Mouse (Mus musculus): ENCODE measurements around the gene 2810408A11Rik. TPM values are rescaled to one million over a fixed set of nuclear protein-coding genes. Genes with fewer than 3 reads are reported as not detected.

The 2810408A11Rik gene
- polyA plus RNA-seq, 1 experiment from 2014 or later, result 1.2 TPM

- Histone ChIP-seq H3K36me3 (replicated peaks; ENCODE audit: insufficient read depth, low read length) (peaks cover 37% of the 10 kb centered on the region), H3K27ac (ENCODE audit: low read depth) (peak overlapping the region; percentile 76), H3K4me1 (ENCODE audit: insufficient read depth) (peaks cover 69% of the 10 kb centered on the region), H3K9ac (replicated peaks) (no peak overlapping the region), H3K9me3 (ENCODE audit: low read length) (no peaks in the 10 kb centered on the region), H3K27me3 (ENCODE audit: insufficient read depth, low read length) (no peaks in the 10 kb centered on the region), H3K4me2 (ENCODE audit: low read depth, low read length) (peak overlapping the region; percentile 19; the same call in 1 of the 2 replicates), H3K4me3 (ENCODE audit: low read depth, low read length) (no peak overlapping the region)
- no peak for DNase-seq
- ATAC-seq, result no peak
- WGBS (ENCODE audit: insufficient replicate concordance), result 60% methylated on average over 9 of the region's 9 CpGs
- no peak for TF ChIP-seq CTCF (IDR thresholded peaks at IDR 0.05; ENCODE audit: low read depth)
- TF ChIP-seq EP300 (IDR thresholded peaks at IDR 0.05; ENCODE audit: low read depth), result no peak
These were observed 51.7 kb downstream of the 2810408A11Rik start for GRCm38 (mm10) chr11:69849128-69849527.

- 95% methylated on average over 6 of the region's 6 CpGs for WGBS (ENCODE audit: insufficient replicate concordance)
- no peak for ATAC-seq
- DNase-seq, result no peak
- no peaks in the 10 kb centered on the region for H3K9me3 ChIP-seq (ENCODE audit: low read length)
- H3K4me2 ChIP-seq (ENCODE audit: low read depth, low read length), result peak overlapping the region; percentile 92
- no peak for TF ChIP-seq EP300 (IDR thresholded peaks at IDR 0.05; ENCODE audit: low read depth)
- TF ChIP-seq CTCF (IDR thresholded peaks at IDR 0.05; ENCODE audit: low read depth), result no peak
- peaks cover 61% of the 10 kb centered on the region for H3K4me1 ChIP-seq (ENCODE audit: insufficient read depth)
- no peak overlapping the region for H3K9ac ChIP-seq (replicated peaks)
- peaks cover 37% of the 10 kb centered on the region for H3K36me3 ChIP-seq (replicated peaks; ENCODE audit: insufficient read depth, low read length)
- no peak overlapping the region for H3K27ac ChIP-seq (ENCODE audit: low read depth)
- no peaks in the 10 kb centered on the region for H3K27me3 ChIP-seq (ENCODE audit: insufficient read depth, low read length)
- H3K4me3 ChIP-seq (ENCODE audit: low read depth, low read length), result no peak overlapping the region
These were observed 52.8 kb downstream of the 2810408A11Rik start for GRCm38 (mm10) chr11:69848021-69848420.

Small RNA genes within 50 kb of the gene (microRNA-seq; reads per million reads assigned to microRNA genes)
- gene Mir6924, result not detected

Other genes starting within 250 kb of the 2810408A11Rik start
- 0.13 TPM in 1 of 2 replicates, not detected in the other for gene Sox15, start 245.7 kb downstream of the 2810408A11Rik start, polyA plus RNA-seq (2015; fragmentation: Nextera tagmentation; extraction: Ambion mirVana)
- 36.9 and 41.0 TPM in 2 replicates for gene Mpdu1, start 238.3 kb downstream of the 2810408A11Rik start, polyA plus RNA-seq (2015; fragmentation: Nextera tagmentation; extraction: Ambion mirVana)
- gene Cd68, start 234.8 kb downstream of the 2810408A11Rik start, polyA plus RNA-seq (2015; fragmentation: Nextera tagmentation; extraction: Ambion mirVana), result 30.1 and 32.5 TPM in 2 replicates
- gene Eif4a1, start 228.6 kb downstream of the 2810408A11Rik start, polyA plus RNA-seq (2015; fragmentation: Nextera tagmentation; extraction: Ambion mirVana), result 199 and 203 TPM in 2 replicates
- 14.5 and 15.2 TPM in 2 replicates for gene Senp3, start 218.9 kb downstream of the 2810408A11Rik start, polyA plus RNA-seq (2015; fragmentation: Nextera tagmentation; extraction: Ambion mirVana)
- gene Tnfsf13, start 215.2 kb downstream of the 2810408A11Rik start, polyA plus RNA-seq (2015; fragmentation: Nextera tagmentation; extraction: Ambion mirVana), result 0.46 and 0.83 TPM in 2 replicates
- 2.8 and 3.6 TPM in 2 replicates for gene Tnfsf12, start 205.1 kb downstream of the 2810408A11Rik start, polyA plus RNA-seq (2015; fragmentation: Nextera tagmentation; extraction: Ambion mirVana)
- 1.1 and 1.4 TPM in 2 replicates for gene Tnfsfm13, start 204.9 kb downstream of the 2810408A11Rik start, polyA plus RNA-seq (2015; fragmentation: Nextera tagmentation; extraction: Ambion mirVana)
- 6.6 and 6.8 TPM in 2 replicates for gene Polr2a, start 142.3 kb downstream of the 2810408A11Rik start, polyA plus RNA-seq (2015; fragmentation: Nextera tagmentation; extraction: Ambion mirVana)
- gene Slc35g3, start 139.0 kb downstream of the 2810408A11Rik start, polyA plus RNA-seq (2015; fragmentation: Nextera tagmentation; extraction: Ambion mirVana), result not detected in 2 replicates
- 0.67 and 0.75 TPM in 2 replicates for gene Zbtb4, start 135.1 kb downstream of the 2810408A11Rik start, polyA plus RNA-seq (2015; fragmentation: Nextera tagmentation; extraction: Ambion mirVana)
- gene Chrnb1, start 105.0 kb downstream of the 2810408A11Rik start, polyA plus RNA-seq (2015; fragmentation: Nextera tagmentation; extraction: Ambion mirVana), result 0.73 and 0.76 TPM in 2 replicates
- gene Fgf11, start 99.1 kb downstream of the 2810408A11Rik start, polyA plus RNA-seq (2015; fragmentation: Nextera tagmentation; extraction: Ambion mirVana), result 0.04 and 0.07 TPM in 2 replicates
- 4.4 and 4.8 TPM in 2 replicates for gene Tmem102, start 95.4 kb downstream of the 2810408A11Rik start, polyA plus RNA-seq (2015; fragmentation: Nextera tagmentation; extraction: Ambion mirVana)
- not detected in 2 replicates for gene Gm39566, start 85.7 kb downstream of the 2810408A11Rik start, polyA plus RNA-seq (2015; fragmentation: Nextera tagmentation; extraction: Ambion mirVana)
- not detected in 2 replicates for gene Spem2, start 82.5 kb downstream of the 2810408A11Rik start, polyA plus RNA-seq (2015; fragmentation: Nextera tagmentation; extraction: Ambion mirVana)
- gene Spem1, start 78.8 kb downstream of the 2810408A11Rik start, polyA plus RNA-seq (2015; fragmentation: Nextera tagmentation; extraction: Ambion mirVana), result not detected in 2 replicates
- gene Nlgn2, start 63.2 kb downstream of the 2810408A11Rik start, polyA plus RNA-seq (2015; fragmentation: Nextera tagmentation; extraction: Ambion mirVana), result 0.60 and 0.75 TPM in 2 replicates
- 412 and 418 TPM in 2 replicates for gene Tmem256, start 62.5 kb downstream of the 2810408A11Rik start, polyA plus RNA-seq (2015; fragmentation: Nextera tagmentation; extraction: Ambion mirVana)
- gene Plscr3, start 54.6 kb downstream of the 2810408A11Rik start, polyA plus RNA-seq (2015; fragmentation: Nextera tagmentation; extraction: Ambion mirVana), result 20.8 and 23.1 TPM in 2 replicates
- 0.28 and 0.69 TPM in 2 replicates for gene Tnk1, start 42.3 kb downstream of the 2810408A11Rik start, polyA plus RNA-seq (2015; fragmentation: Nextera tagmentation; extraction: Ambion mirVana)
- not detected in 2 replicates for gene Tmem95, start 23.0 kb downstream of the 2810408A11Rik start, polyA plus RNA-seq (2015; fragmentation: Nextera tagmentation; extraction: Ambion mirVana)
- gene Kctd11, start 19.6 kb downstream of the 2810408A11Rik start, polyA plus RNA-seq (2015; fragmentation: Nextera tagmentation; extraction: Ambion mirVana), result 0.92 and 0.95 TPM in 2 replicates
- 6.5 and 7.1 TPM in 2 replicates for gene Acap1, start 5.4 kb downstream of the 2810408A11Rik start, polyA plus RNA-seq (2015; fragmentation: Nextera tagmentation; extraction: Ambion mirVana)
- gene Neurl4, start 85 bp upstream of the 2810408A11Rik start, polyA plus RNA-seq (2015; fragmentation: Nextera tagmentation; extraction: Ambion mirVana), result 1.0 and 1.4 TPM in 2 replicates
- 46.1 and 48.9 TPM in 2 replicates for gene Gps2, start 12.9 kb upstream of the 2810408A11Rik start, polyA plus RNA-seq (2015; fragmentation: Nextera tagmentation; extraction: Ambion mirVana)
- 872 and 914 TPM in 2 replicates for gene Eif5a, start 21.0 kb upstream of the 2810408A11Rik start, polyA plus RNA-seq (2015; fragmentation: Nextera tagmentation; extraction: Ambion mirVana)
- not detected in 2 replicates for gene Ybx2, start 34.8 kb upstream of the 2810408A11Rik start, polyA plus RNA-seq (2015; fragmentation: Nextera tagmentation; extraction: Ambion mirVana)
- gene Slc2a4, start 47.2 kb upstream of the 2810408A11Rik start, polyA plus RNA-seq (2015; fragmentation: Nextera tagmentation; extraction: Ambion mirVana), result 7.7 and 10.4 TPM in 2 replicates
- 4.1 and 4.4 TPM in 2 replicates for gene Cldn7, start 63.8 kb upstream of the 2810408A11Rik start, polyA plus RNA-seq (2015; fragmentation: Nextera tagmentation; extraction: Ambion mirVana)
- gene Ctdnep1, start 80.2 kb upstream of the 2810408A11Rik start, polyA plus RNA-seq (2015; fragmentation: Nextera tagmentation; extraction: Ambion mirVana), result 8.4 and 9.7 TPM in 2 replicates
- gene Elp5, start 81.5 kb upstream of the 2810408A11Rik start, polyA plus RNA-seq (2015; fragmentation: Nextera tagmentation; extraction: Ambion mirVana), result 40.6 and 42.9 TPM in 2 replicates
- gene Gabarap, start 90.2 kb upstream of the 2810408A11Rik start, polyA plus RNA-seq (2015; fragmentation: Nextera tagmentation; extraction: Ambion mirVana), result 305 and 324 TPM in 2 replicates
- 19.5 and 25.5 TPM in 2 replicates for gene Phf23, start 94.8 kb upstream of the 2810408A11Rik start, polyA plus RNA-seq (2015; fragmentation: Nextera tagmentation; extraction: Ambion mirVana)
- gene Dvl2, start 99.6 kb upstream of the 2810408A11Rik start, polyA plus RNA-seq (2015; fragmentation: Nextera tagmentation; extraction: Ambion mirVana), result 2.7 and 3.4 TPM in 2 replicates
- 345 and 367 TPM in 2 replicates for gene Acadvl, start 114.4 kb upstream of the 2810408A11Rik start, polyA plus RNA-seq (2015; fragmentation: Nextera tagmentation; extraction: Ambion mirVana)
- gene Dlg4, start 116.0 kb upstream of the 2810408A11Rik start, polyA plus RNA-seq (2015; fragmentation: Nextera tagmentation; extraction: Ambion mirVana), result 0.58 and 0.61 TPM in 2 replicates
- 458 and 462 TPM in 2 replicates for gene Asgr1, start 153.1 kb upstream of the 2810408A11Rik start, polyA plus RNA-seq (2015; fragmentation: Nextera tagmentation; extraction: Ambion mirVana)
- gene Asgr2, start 191.7 kb upstream of the 2810408A11Rik start, polyA plus RNA-seq (2015; fragmentation: Nextera tagmentation; extraction: Ambion mirVana), result 48.3 and 53.3 TPM in 2 replicates
- 1.5 TPM in 2 replicates for gene Mgl2, start 229.3 kb upstream of the 2810408A11Rik start, polyA plus RNA-seq (2015; fragmentation: Nextera tagmentation; extraction: Ambion mirVana)

Measured in liver, postnatal 0 days (tissue).